Mouse (Mus musculus): Measurements from ENCODE around the gene Ino80. TPM values are rescaled to one million over a fixed set of nuclear protein-coding genes. Genes with fewer than 3 reads are reported as not detected.

Gene Ino80
- total RNA-seq, 2 experiments from 2014 or later, result 7.6 to 8.6 TPM

GRCm38 (mm10) chr2:119358249-119358648 lies 119.2 kb downstream of the Ino80 start:
- no peak for ATAC-seq (replicated peaks; ENCODE audit: low FRiP score, poor library complexity, severe bottlenecking)

- ATAC-seq (replicated peaks; ENCODE audit: low FRiP score, poor library complexity, severe bottlenecking), result no peak
Measured at GRCm38 (mm10) chr2:119356805-119357204, 120.7 kb downstream of the Ino80 start.

GRCm38 (mm10) chr2:119356310-119356709 lies 121.2 kb downstream of the Ino80 start:
- ATAC-seq (replicated peaks; ENCODE audit: low FRiP score, poor library complexity, severe bottlenecking), result no peak

- no peak for ATAC-seq (replicated peaks; ENCODE audit: low FRiP score, poor library complexity, severe bottlenecking)
Measured at GRCm38 (mm10) chr2:119355651-119356050, 121.8 kb downstream of the Ino80 start.

- no peak for ATAC-seq (replicated peaks; ENCODE audit: low FRiP score, poor library complexity, severe bottlenecking)
Measured at GRCm38 (mm10) chr2:119355089-119355488, 122.4 kb downstream of the Ino80 start.

- no peak for ATAC-seq (replicated peaks; ENCODE audit: low FRiP score, poor library complexity, severe bottlenecking)
Measured at GRCm38 (mm10) chr2:119353707-119354106, 123.8 kb downstream of the Ino80 start.

GRCm38 (mm10) chr2:119350555-119351486 lies 126.7 kb downstream of the Ino80 start, which contains the start of gene Chac1:
Chac1 (plus strand) TSS chr2:119351229.
- ATAC-seq (replicated peaks; ENCODE audit: low FRiP score, poor library complexity, severe bottlenecking), result peak; percentile 87

- ATAC-seq (replicated peaks; ENCODE audit: low FRiP score, poor library complexity, severe bottlenecking), result no peak
Measured at GRCm38 (mm10) chr2:119344537-119345138, 132.8 kb downstream of the Ino80 start.

- peak; percentile 81 for ATAC-seq (replicated peaks; ENCODE audit: low FRiP score, poor library complexity, severe bottlenecking)
Measured at GRCm38 (mm10) chr2:119337425-119338265, 139.8 kb downstream of the Ino80 start.

GRCm38 (mm10) chr2:119336470-119336869 lies 141.0 kb downstream of the Ino80 start:
- ATAC-seq (replicated peaks; ENCODE audit: low FRiP score, poor library complexity, severe bottlenecking), result no peak

GRCm38 (mm10) chr2:119336002-119336401 lies 141.5 kb downstream of the Ino80 start:
- ATAC-seq (replicated peaks; ENCODE audit: low FRiP score, poor library complexity, severe bottlenecking), result no peak

GRCm38 (mm10) chr2:119335535-119335934 lies 142.0 kb downstream of the Ino80 start:
- ATAC-seq (replicated peaks; ENCODE audit: low FRiP score, poor library complexity, severe bottlenecking), result no peak

- no peak for ATAC-seq (replicated peaks; ENCODE audit: low FRiP score, poor library complexity, severe bottlenecking)
Measured at GRCm38 (mm10) chr2:119334964-119335525, 142.4 kb downstream of the Ino80 start.

- ATAC-seq (replicated peaks; ENCODE audit: low FRiP score, poor library complexity, severe bottlenecking), result no peak
Measured at GRCm38 (mm10) chr2:119334135-119334534, 143.4 kb downstream of the Ino80 start.

GRCm38 (mm10) chr2:119332177-119332661 lies 145.3 kb downstream of the Ino80 start:
- no peak for ATAC-seq (replicated peaks; ENCODE audit: low FRiP score, poor library complexity, severe bottlenecking)

GRCm38 (mm10) chr2:119330795-119331194 lies 146.7 kb downstream of the Ino80 start:
- ATAC-seq (replicated peaks; ENCODE audit: low FRiP score, poor library complexity, severe bottlenecking), result no peak

- no peak for ATAC-seq (replicated peaks; ENCODE audit: low FRiP score, poor library complexity, severe bottlenecking)
Measured at GRCm38 (mm10) chr2:119329123-119329817, 148.2 kb downstream of the Ino80 start.

GRCm38 (mm10) chr2:119328546-119328945 lies 148.9 kb downstream of the Ino80 start:
- ATAC-seq (replicated peaks; ENCODE audit: low FRiP score, poor library complexity, severe bottlenecking), result no peak

GRCm38 (mm10) chr2:119327942-119328526 lies 149.5 kb downstream of the Ino80 start:
- no peak for ATAC-seq (replicated peaks; ENCODE audit: low FRiP score, poor library complexity, severe bottlenecking)

Data from erythroblast, adult 5-6 weeks (primary cell).